Comparison of ENCODE assay signal across 12 mouse cellular contexts in genomic region chr5:43554871-43555270, GRCm38 (mm10). TPM values are rescaled to one million over a fixed set of nuclear protein-coding genes. Genes with fewer than 3 reads are reported as not detected.
A peak's percentile ranks its signal among the peaks of the same experiment; 100 is the strongest.
DNase-seq lines count a peak whose midpoint lies in the region; ATAC-seq and TF ChIP-seq lines count a peak whose summit lies in the region.
"Had no signal": no experiment of that assay in that cellular context is flagged by ENCODE, and none has a peak within 500 bp of the region (broad histone marks: within the 10 kb centered on the region; RNA-seq: fewer than 3 reads in every experiment).

No protein-coding gene starts in this region.

- H3K9me3 ChIP-seq in kidney, postnatal 0 days (replicated peaks; ENCODE audit: low read length), result no peaks in the 10 kb centered on the region
- H3K9me3 ChIP-seq: forebrain, embryonic 15.5 days; hindbrain, embryonic 10.5 days had no signal

- H3K36me3 ChIP-seq in kidney, postnatal 0 days (ENCODE audit: insufficient read depth, low read length), result no peaks in the 10 kb centered on the region
- H3K36me3 ChIP-seq: forebrain, embryonic 15.5 days; hindbrain, embryonic 10.5 days had no signal

- no peak; the same call in 1 of the 2 replicates for ATAC-seq in kidney, postnatal 0 days (replicated peaks; ENCODE audit: low FRiP score, low read depth)
- ATAC-seq in activated CD4-positive, CD25-positive, alpha-beta regulatory T cell, adult 4 months, result no peak
- ATAC-seq: forebrain, embryonic 15.5 days had no signal

- H3K4me2 ChIP-seq in kidney, postnatal 0 days (ENCODE audit: low read length), result no peak overlapping the region
- H3K4me2 ChIP-seq: forebrain, embryonic 15.5 days had no signal

- H3K4me1 ChIP-seq in kidney, postnatal 0 days (replicated peaks; ENCODE audit: insufficient read depth, low read length), result peaks cover 7% of the 10 kb centered on the region; the same call in 1 of the 2 replicates
- H3K4me1 ChIP-seq: forebrain, embryonic 15.5 days; hindbrain, embryonic 10.5 days had no signal

- DNase-seq in gastrocnemius, adult 2 months, result peak; percentile 23
- no peak for DNase-seq in gastrocnemius, postnatal 36 days
- peak; percentile 31 for DNase-seq in ovary, postnatal 14 days (ENCODE audit: low spot score)
- DNase-seq in ovary, adult 18-20 months (ENCODE audit: low spot score), result no peak
- DNase-seq in kidney, postnatal 0 days (ENCODE audit: low spot score), result peak; percentile 37
- DNase-seq in thymus, postnatal 0 days (ENCODE audit: low spot score), result no peak
- no peak for DNase-seq in urinary bladder, postnatal 36 days (ENCODE audit: low spot score in 2 of 2)
- DNase-seq: spleen, adult 18-20 months; thymus, postnatal 25 days had no signal

- no peak for TF ChIP-seq CTCF in gastrocnemius, adult 2 months (IDR thresholded peaks at IDR 0.05)
- no peak for TF ChIP-seq CTCF in kidney, postnatal 0 days (IDR thresholded peaks at IDR 0.05; ENCODE audit: low read depth)

- intact Hi-C loops in gastrocnemius, adult 2 months (cut with DNase I), result no loop called here
- intact Hi-C loops in gastrocnemius, postnatal 36 days (cut with DNase I), result no loop called here

- 35% methylated on average over 2 of the region's 2 CpGs for WGBS in kidney, postnatal 0 days

- H3K9ac ChIP-seq in kidney, postnatal 0 days (ENCODE audit: low read depth, low read length), result no peak overlapping the region
- H3K9ac ChIP-seq: forebrain, embryonic 15.5 days had no signal

- H3K27me3 ChIP-seq in kidney, postnatal 0 days (ENCODE audit: insufficient read depth, low read length), result no peaks in the 10 kb centered on the region
- H3K27me3 ChIP-seq: forebrain, embryonic 15.5 days had no signal

- no peak overlapping the region for H3K4me3 ChIP-seq in gastrocnemius, adult 2 months
- H3K4me3 ChIP-seq in kidney, postnatal 0 days (replicated peaks; ENCODE audit: low read depth, low read length), result no peak overlapping the region
- H3K4me3 ChIP-seq: forebrain, embryonic 15.5 days; hindbrain, embryonic 10.5 days had no signal

- H3K27ac ChIP-seq in gastrocnemius, adult 2 months, result no peak overlapping the region
- H3K27ac ChIP-seq in kidney, postnatal 0 days, result peak overlapping the region; percentile 62
- H3K27ac ChIP-seq: forebrain, embryonic 15.5 days; hindbrain, embryonic 10.5 days had no signal

RNA-seq across cellular contexts. Expression of gene C1qtnf7, which starts 39.5 kb away (rescaled TPM):
- 1 to 10 TPM in 1 of 2 experiments, under 1 TPM in 1; 0.51 to 1.4 TPM for total RNA-seq in gastrocnemius, adult 2 months (2021)
- total RNA-seq in gastrocnemius, postnatal 36 days (2021), result 1 to 10 TPM in 1 of 2 experiments, under 1 TPM in 1; 0.35 to 1.1 TPM
- 14.8 and 15.6 TPM in 2 replicates for polyA plus RNA-seq in kidney, postnatal 0 days (2015; fragmentation: Nextera tagmentation; extraction: Ambion mirVana)
- polyA plus RNA-seq in thymus, postnatal 0 days (2015; fragmentation: Nextera tagmentation; extraction: Ambion mirVana), result 1.2 TPM in 2 replicates
- not detected for polyA plus RNA-seq in activated CD4-positive, CD25-positive, alpha-beta regulatory T cell, adult 4 months (2017; shearing (Covaris generic))

Comparison
In these comparisons a context has a peak if more than half of its experiments do, and no peak if none do; other contexts are left out.
1. DNase-seq: peak in gastrocnemius, adult 2 months (single experiment), ovary, postnatal 14 days (single experiment) and kidney, postnatal 0 days (single experiment); none in gastrocnemius, postnatal 36 days (0 of 2), ovary, adult 18-20 months (single experiment), thymus, postnatal 0 days (single experiment) and urinary bladder, postnatal 36 days (0 of 2).